Mouse (Mus musculus): ENCODE results near the gene Trpv1. TPM values are rescaled to one million over a fixed set of nuclear protein-coding genes. Genes with fewer than 3 reads are reported as not detected.

The Trpv1 gene
- polyA plus RNA-seq (2017; shearing (Covaris generic)) = under 1 TPM; 0.06 to 0.47 TPM

GRCm38 (mm10) chr11:73233992-73234391 lies at the start of gene Trpv1:
Gene Trpv1, plus strand, starts transcription at chr11:73234292.

GRCm38 (mm10) chr11:73198603-73199229 lies 35.4 kb upstream of the Trpv1 start, which contains the start of gene Ctns:
Gene Ctns, minus strand, starts transcription at chr11:73199042.

GRCm38 (mm10) chr11:73199230-73199712 lies 34.8 kb upstream of the Trpv1 start, which contains the start of gene Shpk:
Gene Shpk, plus strand, starts transcription at chr11:73199460.

GRCm38 (mm10) chr11:73267267-73267666 lies 33.2 kb downstream of the Trpv1 start, which contains the start of gene Trpv3:
Gene Trpv3, plus strand, starts transcription at chr11:73267388.

Other genes with a start within 250 kb of the Trpv1 start
- under 1 TPM in 1 of 2 experiments, not detected in 1; 0.48 TPM for gene P2rx1, start 235.2 kb upstream of the Trpv1 start, polyA plus RNA-seq (2017; shearing (Covaris generic))
- gene Camkk1, start 215.3 kb upstream of the Trpv1 start, polyA plus RNA-seq (2017; shearing (Covaris generic)) = 10 to 100 TPM; 10.6 to 12.5 TPM
- gene Ncbp3, start 186.5 kb upstream of the Trpv1 start, polyA plus RNA-seq (2017; shearing (Covaris generic)) = 10 to 100 TPM; 15.3 to 15.7 TPM
- 100 to 1,000 TPM in 1 of 2 experiments, 10 to 100 TPM in 1; 67.4 to 129 TPM for gene Itgae, start 143.7 kb upstream of the Trpv1 start, polyA plus RNA-seq (2017; shearing (Covaris generic))
- gene Haspin, start 96.0 kb upstream of the Trpv1 start, polyA plus RNA-seq (2017; shearing (Covaris generic)) = 10 to 100 TPM; 13.1 to 13.7 TPM
- gene P2rx5, start 73.9 kb upstream of the Trpv1 start, polyA plus RNA-seq (2017; shearing (Covaris generic)) = under 1 TPM; 0.17 to 0.60 TPM
- gene Emc6, start 57.3 kb upstream of the Trpv1 start, polyA plus RNA-seq (2017; shearing (Covaris generic)) = 10 to 100 TPM; 62.6 to 82.2 TPM
- gene Tax1bp3, start 57.2 kb upstream of the Trpv1 start, polyA plus RNA-seq (2017; shearing (Covaris generic)) = 10 to 100 TPM; 24.6 to 33.0 TPM
- gene Ctns, start 35.2 kb upstream of the Trpv1 start, polyA plus RNA-seq (2017; shearing (Covaris generic)) = 10 to 100 TPM; 10.4 to 13.1 TPM
- gene Shpk, start 34.8 kb upstream of the Trpv1 start, polyA plus RNA-seq (2017; shearing (Covaris generic)) = 1 to 10 TPM; 5.1 to 7.0 TPM
- under 1 TPM; 0.06 to 0.50 TPM for gene Trpv3, start 33.1 kb downstream of the Trpv1 start, polyA plus RNA-seq (2017; shearing (Covaris generic))
- under 1 TPM; 0.13 to 0.60 TPM for gene Aspa, start 95.3 kb downstream of the Trpv1 start, polyA plus RNA-seq (2017; shearing (Covaris generic))
- not detected for gene Gm49340, start 95.4 kb downstream of the Trpv1 start, polyA plus RNA-seq (2017; shearing (Covaris generic))
- not detected for gene Spata22, start 95.4 kb downstream of the Trpv1 start, polyA plus RNA-seq (2017; shearing (Covaris generic))
- gene Olfr20, start 116.5 kb downstream of the Trpv1 start, polyA plus RNA-seq (2017; shearing (Covaris generic)) = under 1 TPM in 1 of 2 experiments, not detected in 1; 0.10 TPM
- gene Olfr376, start 137.0 kb downstream of the Trpv1 start, polyA plus RNA-seq (2017; shearing (Covaris generic)) = not detected
- under 1 TPM in 1 of 2 experiments, not detected in 1; 0.44 TPM for gene Olfr1, start 165.3 kb downstream of the Trpv1 start, polyA plus RNA-seq (2017; shearing (Covaris generic))
- not detected for gene Olfr378, start 194.2 kb downstream of the Trpv1 start, polyA plus RNA-seq (2017; shearing (Covaris generic))
- gene Olfr380, start 223.2 kb downstream of the Trpv1 start, polyA plus RNA-seq (2017; shearing (Covaris generic)) = not detected

All from inflammation-experienced regulatory T-cells (primary cell).